Mouse (Mus musculus) stomach, postnatal 0 days (tissue): Measurements from ENCODE around the gene Rpl3l. TPM values are rescaled to one million over a fixed set of nuclear protein-coding genes. Genes with fewer than 3 reads are reported as not detected.

Experiments
- ATAC-seq: fragments of 200-750 bp; cut with Nextera tagmentation; 2 replicates; pipeline ENCODE4 v1.8.0; 2017; ENCODE audit not compliant: low FRiP score, low TSS enrichment
- DNase-seq: peaks from one replicate; pipeline ENCODE4 v3.0.0-alpha.2; 2016; ENCODE audit warnings: low spot score
- H3K27ac ChIP-seq: fragments of 300-500 bp; sonication (generic); replicated peaks from 2 replicates; pipeline ENCODE4 v1.5.1; 2014; ENCODE audit warnings: mild to moderate bottlenecking, control low read depth
- H3K27me3 ChIP-seq: fragments of 300-500 bp; sonication (generic); 2 replicates; pipeline ENCODE4 v1.6.1; 2014; ENCODE audit warnings: low read length; ENCODE audit not compliant: control insufficient read depth, insufficient read depth
- H3K36me3 ChIP-seq: fragments of 300-500 bp; sonication (generic); 2 replicates; pipeline ENCODE4 v1.6.1; 2014; ENCODE audit warnings: low read length, mixed read lengths; ENCODE audit not compliant: control insufficient read depth, insufficient read depth
- H3K4me1 ChIP-seq: fragments of 300-500 bp; sonication (generic); replicated peaks from 2 replicates; pipeline ENCODE4 v1.6.1; 2014; ENCODE audit warnings: antibody characterized with exemption; ENCODE audit not compliant: control insufficient read depth, insufficient read depth
- H3K4me2 ChIP-seq: fragments of 300-500 bp; sonication (generic); replicated peaks from 2 replicates; pipeline ENCODE4 v1.6.1; 2014; ENCODE audit warnings: low read depth, mild to moderate bottlenecking, control low read depth, moderate library complexity
- H3K4me3 ChIP-seq: fragments of 300-500 bp; sonication (generic); 2 replicates; pipeline ENCODE4 v1.5.1; 2014; ENCODE audit warnings: low read depth, low read length, control low read depth
- H3K9ac ChIP-seq: fragments of 300-500 bp; sonication (generic); 2 replicates; pipeline ENCODE4 v1.6.1; 2014; ENCODE audit warnings: mild to moderate bottlenecking, low read length, control low read depth, mixed read lengths
- H3K9me3 ChIP-seq: fragments of 300-500 bp; sonication (generic); 2 replicates; pipeline ENCODE4 v1.6.1; 2016; ENCODE audit warnings: low read length; ENCODE audit not compliant: control insufficient read depth
- CTCF ChIP-seq: IDR thresholded peaks from 2 replicates; pipeline ENCODE4 v1.5.1; 2016; ENCODE audit warnings: antibody characterized with exemption, low read depth, mild to moderate bottlenecking, moderate library complexity
- EP300 ChIP-seq: optimal IDR thresholded peaks from 2 replicates; pipeline ENCODE3; 2016; ENCODE audit warnings: antibody characterized with exemption
- WGBS: fragments of 180-500 bp; shearing (Covaris S2); extraction: QIAGEN DNeasy Blood & Tissue Kit; methylation state at CpG from one replicate; pipeline ENCODE4 v1.1.7; 2014; 5-methylcytosine and 5-hydroxymethylcytosine counted together
- polyA plus RNA-seq: library from polyadenylated mRNA; unstranded; fragments of >200 nt; fragmentation: Nextera tagmentation; extraction: Ambion mirVana; gene quantifications from 2 replicates; pipeline ENCODE4 v1.2.1, GENCODE M21; 2015

Gene Rpl3l
- polyA plus RNA-seq, 1 experiment from 2014 or later = 0.28 TPM

DNA sequence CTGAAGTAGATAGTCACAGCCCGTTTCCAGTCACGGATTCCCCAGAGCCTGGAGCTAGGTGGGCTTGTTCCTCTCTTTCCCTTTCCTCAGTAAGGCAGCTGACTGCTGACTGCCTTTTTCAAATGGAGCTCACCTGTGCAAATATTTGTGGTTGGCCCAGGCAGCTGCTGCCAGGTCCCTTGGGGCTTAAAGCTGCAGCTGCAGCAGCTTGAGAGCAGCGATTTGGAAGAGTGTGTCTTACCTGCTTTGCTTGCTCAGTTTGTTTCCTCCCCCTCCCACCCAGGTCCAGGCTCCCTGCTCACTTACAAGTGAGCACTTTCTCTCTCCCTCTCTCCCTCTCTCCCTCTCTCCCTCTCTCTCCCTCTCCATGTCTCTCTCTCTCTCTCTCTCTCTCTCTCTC lies 41.5 kb downstream of the Rpl3l start:
- H3K4me1 ChIP-seq = no peaks in the 10 kb centered on the region
- no peak overlapping the region for H3K9ac ChIP-seq
- H3K36me3 ChIP-seq = no peaks in the 10 kb centered on the region
- no peak overlapping the region for H3K4me3 ChIP-seq
- H3K9me3 ChIP-seq = no peaks in the 10 kb centered on the region
- H3K27ac ChIP-seq = no peak overlapping the region
- no peaks in the 10 kb centered on the region for H3K27me3 ChIP-seq
- ATAC-seq (no peak), DNase-seq (no peak)
- H3K4me2 ChIP-seq = no peak overlapping the region
- 31% methylated on average over 3 of the region's 3 CpGs for WGBS
- no peak for TF ChIP-seq CTCF
- TF ChIP-seq EP300 = no peak

GRCm38 (mm10) chr17:24773241-24773640 lies 45.6 kb downstream of the Rpl3l start:
- Histone ChIP-seq H3K4me2 (no peak overlapping the region), H3K27me3 (no peaks in the 10 kb centered on the region), H3K36me3 (no peaks in the 10 kb centered on the region), H3K27ac (no peak overlapping the region), H3K4me3 (no peak overlapping the region), H3K4me1 (no peaks in the 10 kb centered on the region), H3K9me3 (no peaks in the 10 kb centered on the region), H3K9ac (no peak overlapping the region)
- 81% methylated on average over 5 of the region's 5 CpGs for WGBS
- DNase-seq (no peak), ATAC-seq (no peak)
- TF ChIP-seq EP300 (no peak), CTCF (peak; percentile 50)

GRCm38 (mm10) chr17:24775173-24775572 lies 47.6 kb downstream of the Rpl3l start:
- Histone ChIP-seq H3K36me3 (no peaks in the 10 kb centered on the region), H3K27me3 (no peaks in the 10 kb centered on the region), H3K4me2 (no peak overlapping the region), H3K9me3 (no peaks in the 10 kb centered on the region), H3K4me1 (no peaks in the 10 kb centered on the region), H3K27ac (0 out of 2 replicates have a peak overlapping the region, but pooled peaks have one; percentile 10), H3K4me3 (no peak overlapping the region), H3K9ac (no peak overlapping the region)
- no peak for DNase-seq
- ATAC-seq = peak; percentile 88
- WGBS = 45% methylated on average over 8 of the region's 8 CpGs
- TF ChIP-seq CTCF (no peak), EP300 (no peak)

DNA sequence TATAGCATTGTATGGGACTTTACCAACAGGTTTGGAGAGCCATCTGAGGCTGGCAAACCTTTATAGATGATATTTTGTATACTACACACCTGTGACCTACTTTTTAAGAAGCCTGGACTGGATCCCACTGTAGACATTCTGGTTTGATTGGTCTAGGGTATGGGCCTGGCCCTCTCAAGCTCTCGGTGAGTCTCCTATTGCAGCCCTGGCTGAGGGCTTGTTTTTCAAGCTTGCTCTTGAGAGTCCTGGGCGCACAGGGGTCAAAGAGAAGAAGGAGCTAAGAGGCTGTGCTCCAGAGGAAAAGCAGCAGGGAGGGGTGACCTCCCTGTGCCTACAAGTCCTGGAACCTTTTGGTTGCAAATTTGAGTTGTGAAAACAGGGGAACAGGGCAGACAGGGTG lies 49.5 kb downstream of the Rpl3l start:
- 60% methylated on average over 2 of the region's 2 CpGs for WGBS
- Histone ChIP-seq H3K27ac (no peak overlapping the region), H3K27me3 (no peaks in the 10 kb centered on the region), H3K36me3 (no peaks in the 10 kb centered on the region), H3K4me1 (no peaks in the 10 kb centered on the region), H3K4me3 (no peak overlapping the region), H3K9me3 (no peaks in the 10 kb centered on the region), H3K9ac (no peak overlapping the region), H3K4me2 (no peak overlapping the region)
- no peak for TF ChIP-seq CTCF
- TF ChIP-seq EP300 = no peak
- DNase-seq = no peak
- ATAC-seq = no peak

GRCm38 (mm10) chr17:24780821-24781220 lies 53.2 kb downstream of the Rpl3l start:
- H3K36me3 ChIP-seq = no peaks in the 10 kb centered on the region
- no peak overlapping the region for H3K9ac ChIP-seq
- H3K4me2 ChIP-seq = no peak overlapping the region
- H3K27me3 ChIP-seq = no peaks in the 10 kb centered on the region
- H3K9me3 ChIP-seq = no peaks in the 10 kb centered on the region
- no peak overlapping the region for H3K4me3 ChIP-seq
- no peak overlapping the region for H3K27ac ChIP-seq
- 95% methylated on average over 2 of the region's 2 CpGs for WGBS
- no peak for DNase-seq
- ATAC-seq = no peak
- TF ChIP-seq EP300 (no peak), CTCF (no peak)
- no peaks in the 10 kb centered on the region for H3K4me1 ChIP-seq

Other genes with a start within 250 kb of the Rpl3l start
- gene Mlst8, start 248.7 kb upstream of the Rpl3l start, polyA plus RNA-seq = 12.4 and 13.4 TPM in 2 replicates
- 0.84 and 1.3 TPM in 2 replicates for gene Caskin1, start 239.2 kb upstream of the Rpl3l start, polyA plus RNA-seq
- 41.8 and 42.6 TPM in 2 replicates for gene Traf7, start 199.9 kb upstream of the Rpl3l start, polyA plus RNA-seq
- 0.82 and 0.85 TPM in 2 replicates for gene Rab26, start 193.6 kb upstream of the Rpl3l start, polyA plus RNA-seq
- 10.9 and 12.3 TPM in 2 replicates for gene Pkd1, start 178.0 kb upstream of the Rpl3l start, polyA plus RNA-seq
- 36.2 and 37.0 TPM in 2 replicates for gene Tsc2, start 95.2 kb upstream of the Rpl3l start, polyA plus RNA-seq
- 8.0 and 8.4 TPM in 2 replicates for gene Nthl1, start 95.1 kb upstream of the Rpl3l start, polyA plus RNA-seq
- gene Slc9a3r2, start 77.5 kb upstream of the Rpl3l start, polyA plus RNA-seq = 37.9 and 38.0 TPM in 2 replicates
- 1.2 and 1.8 TPM in 2 replicates for gene Npw, start 69.4 kb upstream of the Rpl3l start, polyA plus RNA-seq
- 9.7 and 12.4 TPM in 2 replicates for gene Zfp598, start 58.1 kb upstream of the Rpl3l start, polyA plus RNA-seq
- 5.0 and 5.9 TPM in 2 replicates for gene Syngr3, start 37.9 kb upstream of the Rpl3l start, polyA plus RNA-seq
- gene Gfer, start 31.7 kb upstream of the Rpl3l start, polyA plus RNA-seq = 27.2 and 27.7 TPM in 2 replicates
- gene Noxo1, start 31.6 kb upstream of the Rpl3l start, polyA plus RNA-seq = 3.3 and 3.7 TPM in 2 replicates
- 33.7 and 36.3 TPM in 2 replicates for gene Tbl3, start 20.2 kb upstream of the Rpl3l start, polyA plus RNA-seq
- gene Rnf151, start 9.8 kb upstream of the Rpl3l start, polyA plus RNA-seq = 0.10 TPM in 1 of 2 replicates, not detected in the other
- gene Rps2, start 9.7 kb upstream of the Rpl3l start, polyA plus RNA-seq = 1,081 and 1,135 TPM in 2 replicates
- 256 and 269 TPM in 2 replicates for gene Ndufb10, start 3.3 kb upstream of the Rpl3l start, polyA plus RNA-seq
- 51.7 and 54.2 TPM in 2 replicates for gene Msrb1, start 8.8 kb downstream of the Rpl3l start, polyA plus RNA-seq
- gene Hs3st6, start 25.2 kb downstream of the Rpl3l start, polyA plus RNA-seq = 1.4 and 1.8 TPM in 2 replicates
- gene Meiob, start 76.5 kb downstream of the Rpl3l start, polyA plus RNA-seq = 0.05 TPM in 1 of 2 replicates, not detected in the other
- gene Hagh, start 112.3 kb downstream of the Rpl3l start, polyA plus RNA-seq = 51.3 and 52.7 TPM in 2 replicates
- gene Fahd1, start 122.5 kb downstream of the Rpl3l start, polyA plus RNA-seq = 24.1 and 25.1 TPM in 2 replicates
- 5.6 and 5.9 TPM in 2 replicates for gene Igfals, start 138.2 kb downstream of the Rpl3l start, polyA plus RNA-seq
- 39.4 and 40.5 TPM in 2 replicates for gene Nubp2, start 158.5 kb downstream of the Rpl3l start, polyA plus RNA-seq
- gene Spsb3, start 158.8 kb downstream of the Rpl3l start, polyA plus RNA-seq = 45.5 and 47.8 TPM in 2 replicates
- 15.6 and 17.6 TPM in 2 replicates for gene Eme2, start 167.3 kb downstream of the Rpl3l start, polyA plus RNA-seq
- gene Mrps34, start 167.3 kb downstream of the Rpl3l start, polyA plus RNA-seq = 102 and 104 TPM in 2 replicates
- 39.8 and 40.2 TPM in 2 replicates for gene Nme3, start 168.7 kb downstream of the Rpl3l start, polyA plus RNA-seq
- 6.2 and 6.5 TPM in 2 replicates for gene Mapk8ip3, start 209.2 kb downstream of the Rpl3l start, polyA plus RNA-seq
- gene Jpt2, start 232.9 kb downstream of the Rpl3l start, polyA plus RNA-seq = 51.8 and 53.9 TPM in 2 replicates